Mouse (Mus musculus) myocyte (in vitro differentiated cells): ENCODE measurements around the gene C2cd2. TPM values are rescaled to one million over a fixed set of nuclear protein-coding genes. Genes with fewer than 3 reads are reported as not detected.

ENCODE experiments used
- H3K27me3 ChIP-seq: one replicate; pipeline ENCODE4 v1.6.1; 2011; ENCODE audit not compliant: control insufficient read depth, insufficient read depth, insufficient read length
- H3K36me3 ChIP-seq: one replicate; pipeline ENCODE4 v1.6.1; 2011; ENCODE audit not compliant: control insufficient read depth, insufficient read depth
- H3K4me2 ChIP-seq: one replicate; pipeline ENCODE4 v1.6.1; 2011; ENCODE audit warnings: low read depth, control low read depth
- H3K4me3 ChIP-seq: one replicate; pipeline ENCODE4 v1.5.1; 2011; ENCODE audit warnings: mild to moderate bottlenecking, control low read depth, moderate library complexity
- H3K79me2 ChIP-seq: one replicate; pipeline ENCODE4 v1.6.1; 2011; ENCODE audit not compliant: control insufficient read depth, insufficient read depth
- H3ac ChIP-seq: one replicate; pipeline ENCODE4 v1.6.1; 2011; ENCODE audit not compliant: control insufficient read depth, insufficient read length
- CEBPB ChIP-seq: IDR thresholded peaks from 2 replicates; pipeline ENCODE4 v1.6.1; 2011; ENCODE audit warnings: mild to moderate bottlenecking, moderate library complexity; ENCODE audit not compliant: poor library complexity, insufficient read depth, severe bottlenecking
- E2F4 ChIP-seq: IDR thresholded peaks from one replicate; pipeline ENCODE4 v1.6.1; 2011; ENCODE audit warnings: mild to moderate bottlenecking, control low read depth, moderate library complexity; ENCODE audit not compliant: insufficient read depth
- MAX ChIP-seq: IDR thresholded peaks from one replicate; pipeline ENCODE4 v1.6.1; 2011; ENCODE audit warnings: low read depth, mild to moderate bottlenecking, control low read depth
- MYOD1 ChIP-seq, 3 experiments: IDR thresholded peaks; one replicate each; pipeline ENCODE4 v1.6.1; 2011; ENCODE audit warnings: control low read depth in 2 of 3, low read depth in 2 of 3, mild to moderate bottlenecking in 2 of 3, moderate library complexity in 1 of 3; ENCODE audit not compliant: insufficient read length in 2 of 3, control insufficient read depth in 1 of 3
- MYOG ChIP-seq, 3 experiments: IDR thresholded peaks; one replicate each; pipeline ENCODE4 v1.6.1; 2011; ENCODE audit warnings: control low read depth in 2 of 3, low read depth in 2 of 3, mild to moderate bottlenecking in 2 of 3; ENCODE audit not compliant: insufficient read length in 2 of 3, control insufficient read depth in 1 of 3, insufficient read depth in 1 of 3
- POLR2A ChIP-seq: IDR thresholded peaks from one replicate; pipeline ENCODE4 v1.6.1; 2011; ENCODE audit warnings: low read depth, mild to moderate bottlenecking, control low read depth, moderate library complexity; ENCODE audit not compliant: insufficient read length
- POLR2AphosphoS2 ChIP-seq: IDR thresholded peaks from one replicate; pipeline ENCODE4 v1.6.1; 2011; ENCODE audit warnings: low read depth, control low read depth; ENCODE audit not compliant: insufficient read length
- REST ChIP-seq: IDR thresholded peaks from one replicate; pipeline ENCODE4 v1.6.1; 2011; ENCODE audit warnings: mild to moderate bottlenecking, control low read depth, moderate library complexity; ENCODE audit not compliant: insufficient read depth, insufficient read length
- SRF ChIP-seq: IDR thresholded peaks from one replicate; pipeline ENCODE4 v1.6.1; 2011; ENCODE audit warnings: low read depth; ENCODE audit not compliant: control insufficient read depth, insufficient read length
- TCF12 ChIP-seq: IDR thresholded peaks from one replicate; pipeline ENCODE4 v1.6.1; 2011; ENCODE audit warnings: mild to moderate bottlenecking, control low read depth; ENCODE audit not compliant: poor library complexity, insufficient read depth, severe bottlenecking
- TCF3 ChIP-seq: IDR thresholded peaks from one replicate; pipeline ENCODE4 v1.6.1; 2011; ENCODE audit warnings: low read depth, control low read depth; ENCODE audit not compliant: insufficient read length
- USF1 ChIP-seq: IDR thresholded peaks from one replicate; pipeline ENCODE4 v1.6.1; 2011; ENCODE audit warnings: low read depth, mild to moderate bottlenecking, control low read depth, moderate library complexity
- polyA plus RNA-seq: library from polyadenylated mRNA; unstranded; fragments of >200 nt; fragmentation: generic; extraction: Trizol; gene quantifications from one replicate; pipeline ENCODE4 v1.2.1, GENCODE M21; 2012; ENCODE audit warnings: missing spikeins

The C2cd2 gene
- polyA plus RNA-seq, 1 experiment: 4.9 TPM

DNA sequence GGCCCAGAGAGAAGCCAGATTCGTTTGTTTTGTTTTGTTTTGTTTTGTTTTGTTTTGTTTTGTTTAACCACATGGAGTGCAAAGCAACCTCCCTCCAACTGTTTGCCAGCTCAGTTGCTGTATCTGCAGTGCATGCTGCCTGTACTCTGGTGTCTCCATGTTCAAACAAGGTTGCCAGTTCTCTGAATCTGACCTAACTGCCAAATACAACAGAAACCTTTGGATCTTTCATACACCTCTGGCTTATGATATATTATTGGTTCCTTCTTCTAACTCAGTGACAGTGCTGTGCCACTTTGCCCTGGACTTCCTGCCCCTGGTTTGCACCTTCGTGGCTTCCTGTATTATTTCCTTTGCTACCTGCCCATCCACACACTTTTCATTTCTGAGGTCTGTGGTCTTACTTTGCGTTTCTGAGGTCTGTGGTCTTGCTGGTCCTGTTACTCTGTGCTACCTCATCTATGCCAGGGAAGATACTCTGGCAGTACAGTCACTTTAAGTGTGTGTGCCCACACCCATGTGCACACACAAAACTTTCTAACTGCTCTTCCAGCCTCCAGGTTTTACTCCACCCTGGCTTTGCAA is 1.6 kb upstream of the C2cd2 start:
- Histone ChIP-seq H3K36me3 (no peaks in the 10 kb centered on the region), H3K4me2 (no peak overlapping the region), H3K4me3 (no peak overlapping the region), H3ac (no peak overlapping the region), H3K27me3 (no peaks in the 10 kb centered on the region), H3K79me2 (peaks cover 28% of the 10 kb centered on the region)
- TF ChIP-seq REST: no peak
- no peak for TF ChIP-seq SRF
- TF ChIP-seq CEBPB: no peak
- TF ChIP-seq MYOG (IDR thresholded peaks at IDR 0.05; ENCODE audit: control insufficient read depth in 1 of 3, insufficient read depth in 1 of 3, insufficient read length in 2 of 3, low read depth in 2 of 3): no peak
- no peak for TF ChIP-seq MYOD1 (IDR thresholded peaks at IDR 0.05; ENCODE audit: control insufficient read depth in 1 of 3, insufficient read length in 2 of 3, low read depth in 2 of 3)
- TF ChIP-seq TCF12: no peak
- TF ChIP-seq E2F4: no peak
- TF ChIP-seq POLR2A: no peak
- TF ChIP-seq USF1: no peak
- no peak for TF ChIP-seq TCF3
- TF ChIP-seq MAX: no peak
- TF ChIP-seq POLR2AphosphoS2: no peak

DNA sequence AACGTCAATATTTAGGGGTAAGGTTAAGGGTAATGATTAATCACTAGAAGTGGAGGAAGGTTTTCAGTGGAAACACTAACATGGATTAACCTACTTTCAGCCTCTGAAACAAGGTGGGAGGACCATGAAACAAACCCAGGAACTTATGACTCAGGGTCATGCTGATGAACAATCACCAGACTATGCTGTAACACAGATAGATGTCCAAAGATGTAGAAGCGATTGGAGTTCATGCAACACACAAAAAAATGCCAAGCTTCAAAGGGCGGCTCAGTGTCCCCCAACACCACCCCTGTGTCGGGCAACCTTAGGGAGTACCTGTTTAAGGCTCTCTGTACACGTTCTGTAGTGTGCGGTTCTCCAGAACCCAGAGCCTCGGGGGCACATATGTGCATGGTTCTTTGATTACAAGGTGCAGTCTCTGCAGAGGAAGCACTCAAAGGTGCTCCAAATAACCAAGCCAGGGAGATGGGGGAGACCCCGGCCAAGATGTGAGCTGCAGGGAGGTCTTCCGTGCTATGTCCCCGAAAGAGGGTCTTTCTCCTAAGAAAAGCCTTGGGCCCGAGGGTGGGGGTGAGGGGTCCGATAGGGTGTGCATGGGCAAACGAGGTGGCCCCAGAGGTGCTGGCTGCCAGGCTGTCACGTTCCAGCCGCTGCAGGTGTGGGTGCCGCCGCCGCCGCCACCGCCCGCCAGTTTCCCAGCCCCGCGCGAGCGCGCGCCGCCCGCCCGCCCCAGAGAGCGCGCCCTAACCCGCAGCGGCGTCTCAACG is 832 bp downstream of the C2cd2 start:
- Histone ChIP-seq H3K79me2 (peaks cover 50% of the 10 kb centered on the region), H3K27me3 (no peaks in the 10 kb centered on the region), H3ac (peak overlapping the region; percentile 88), H3K36me3 (peaks cover 6% of the 10 kb centered on the region), H3K4me3 (peak overlapping the region; percentile 60), H3K4me2 (peak overlapping the region; percentile 92)
- TF ChIP-seq REST (no peak), USF1 (no peak)

- Histone ChIP-seq H3K36me3 (peaks cover 16% of the 10 kb centered on the region), H3K4me3 (no peak overlapping the region), H3K79me2 (peaks cover 60% of the 10 kb centered on the region), H3K27me3 (no peaks in the 10 kb centered on the region), H3ac (no peak overlapping the region), H3K4me2 (no peak overlapping the region)
- TF ChIP-seq REST: no peak
- TF ChIP-seq POLR2A: no peak
- no peak for TF ChIP-seq CEBPB
- TF ChIP-seq TCF12: no peak
- no peak for TF ChIP-seq MYOG (IDR thresholded peaks at IDR 0.05; ENCODE audit: control insufficient read depth in 1 of 3, insufficient read depth in 1 of 3, insufficient read length in 2 of 3, low read depth in 2 of 3)
- TF ChIP-seq POLR2AphosphoS2: no peak
- no peak for TF ChIP-seq SRF
- no peak for TF ChIP-seq USF1
- TF ChIP-seq E2F4: no peak
- TF ChIP-seq MYOD1 (IDR thresholded peaks at IDR 0.05; ENCODE audit: control insufficient read depth in 1 of 3, insufficient read length in 2 of 3, low read depth in 2 of 3): no peak
- TF ChIP-seq TCF3: no peak
- no peak for TF ChIP-seq MAX
Observed at GRCm38 (mm10) chr16:97960348-97960747, 2.0 kb downstream of the C2cd2 start.

- peaks cover 17% of the 10 kb centered on the region for H3K36me3 ChIP-seq
- H3K4me3 ChIP-seq: no peak overlapping the region
- H3K79me2 ChIP-seq: peaks cover 60% of the 10 kb centered on the region
- H3K27me3 ChIP-seq: no peaks in the 10 kb centered on the region
- H3K4me2 ChIP-seq: no peak overlapping the region
- no peak overlapping the region for H3ac ChIP-seq
- TF ChIP-seq E2F4: no peak
Observed at GRCm38 (mm10) chr16:97958401-97958973, 3.9 kb downstream of the C2cd2 start.

DNA sequence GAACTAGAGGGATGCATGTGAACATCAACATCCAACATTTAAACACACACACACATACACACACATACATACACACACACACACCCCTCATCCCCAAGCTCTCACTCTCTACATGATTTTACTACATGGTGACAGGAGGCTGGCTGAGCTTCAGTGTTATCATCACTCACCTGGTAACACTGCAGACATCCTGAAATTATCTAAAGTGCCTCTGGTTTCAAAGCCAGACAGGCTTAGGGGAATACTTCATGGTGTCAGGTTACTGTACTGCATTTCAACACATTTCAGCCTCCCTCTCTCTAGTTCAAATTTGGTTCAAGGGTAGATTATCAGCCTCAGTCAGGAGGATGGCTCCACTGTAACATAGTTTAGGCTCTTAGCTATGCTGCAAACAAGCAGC is 4.8 kb downstream of the C2cd2 start:
- Histone ChIP-seq H3K36me3 (peaks cover 25% of the 10 kb centered on the region), H3ac (no peak overlapping the region), H3K79me2 (peaks cover 60% of the 10 kb centered on the region), H3K4me3 (no peak overlapping the region), H3K4me2 (no peak overlapping the region), H3K27me3 (no peaks in the 10 kb centered on the region)
- TF ChIP-seq POLR2A (no peak), SRF (no peak), REST (no peak), MYOG (IDR thresholded peaks at IDR 0.05; ENCODE audit: control insufficient read depth in 1 of 3, insufficient read depth in 1 of 3, insufficient read length in 2 of 3, low read depth in 2 of 3) (no peak), POLR2AphosphoS2 (no peak), CEBPB (no peak), MYOD1 (IDR thresholded peaks at IDR 0.05; ENCODE audit: control insufficient read depth in 1 of 3, insufficient read length in 2 of 3, low read depth in 2 of 3) (no peak), MAX (no peak), TCF3 (no peak), E2F4 (no peak), TCF12 (no peak), USF1 (no peak)
